Mouse (Mus musculus) layer of hippocampus, postnatal 10 days (tissue): ENCODE results near the gene Arhgap22. TPM values are rescaled to one million over a fixed set of nuclear protein-coding genes. Genes with fewer than 3 reads are reported as not detected.

ENCODE experiments used
- DNase-seq, 2 experiments: peaks; one replicate each; pipeline ENCODE4 v3.0.0; 2021; ENCODE audit warnings: low spot score in 2 of 2
- total RNA-seq, 2 experiments: library from RNA; stranded (reverse); gene quantifications; 2 replicates each; pipeline ENCODE4 v1.2.3; 2021

The Arhgap22 gene
- total RNA-seq, 2 experiments from 2014 or later = 7.5 to 8.4 TPM

GRCm38 (mm10) chr14:33363611-33364010 is 149.8 kb downstream of the Arhgap22 start:
- DNase-seq = no peak

- DNase-seq = no peak
These were observed 150.2 kb downstream of the Arhgap22 start for GRCm38 (mm10) chr14:33364061-33364460.

- DNase-seq = no peak
These were observed 153.3 kb downstream of the Arhgap22 start for GRCm38 (mm10) chr14:33366891-33367777.

- DNase-seq = no peak
These were observed 155.5 kb downstream of the Arhgap22 start for GRCm38 (mm10) chr14:33369375-33369774.

GRCm38 (mm10) chr14:33370056-33370455 is 156.2 kb downstream of the Arhgap22 start:
- no peak for DNase-seq

- DNase-seq = peak; percentile 71 to 83
These were observed 157.4 kb downstream of the Arhgap22 start for GRCm38 (mm10) chr14:33371248-33371647.

GRCm38 (mm10) chr14:33373271-33373670 is 159.4 kb downstream of the Arhgap22 start:
- no peak for DNase-seq

- no peak for DNase-seq
These were observed 160.3 kb downstream of the Arhgap22 start for GRCm38 (mm10) chr14:33374089-33374488.

GRCm38 (mm10) chr14:33377211-33377610 is 163.4 kb downstream of the Arhgap22 start:
- DNase-seq = no peak

GRCm38 (mm10) chr14:33378723-33379122 is 164.9 kb downstream of the Arhgap22 start:
- no peak for DNase-seq

GRCm38 (mm10) chr14:33380830-33381457 is 167.1 kb downstream of the Arhgap22 start:
- DNase-seq = no peak

- DNase-seq = no peak
These were observed 184.4 kb downstream of the Arhgap22 start for GRCm38 (mm10) chr14:33398065-33398860.

GRCm38 (mm10) chr14:33400019-33400418 is 186.2 kb downstream of the Arhgap22 start:
- DNase-seq = no peak

GRCm38 (mm10) chr14:33402331-33402730 is 188.5 kb downstream of the Arhgap22 start:
- DNase-seq = no peak

- DNase-seq = no peak
These were observed 201.9 kb downstream of the Arhgap22 start for GRCm38 (mm10) chr14:33415746-33416145.

GRCm38 (mm10) chr14:33418311-33418909 is 204.6 kb downstream of the Arhgap22 start:
- DNase-seq = no peak

Other genes with a start within 250 kb of the Arhgap22 start
- under 1 TPM; 0.41 to 0.58 TPM for gene Lrrc18, start 222.6 kb upstream of the Arhgap22 start, total RNA-seq
- gene Wdfy4, start 28.5 kb upstream of the Arhgap22 start, total RNA-seq = 1 to 10 TPM; 1.9 TPM
- 100 to 1,000 TPM; 136 to 150 TPM for gene Mapk8, start 233.1 kb downstream of the Arhgap22 start, total RNA-seq